Mouse (Mus musculus) testis, adult 2 months (tissue): ENCODE results near the gene Arhgef17.

Experiments used
- CTCF ChIP-seq: fragments of 200-500 bp; IDR thresholded peaks from 2 replicates; pipeline ENCODE4 v1.5.1; 2012; ENCODE audit warnings: low read depth, mild to moderate bottlenecking, inconsistent platforms, low read length, moderate library complexity; ENCODE audit not compliant: control insufficient read depth, insufficient read depth, insufficient replicate concordance
- POLR2A ChIP-seq: fragments of 200-500 bp; IDR thresholded peaks from 2 replicates; pipeline ENCODE4 v1.6.1; 2012; ENCODE audit warnings: low read depth, mild to moderate bottlenecking, inconsistent platforms, low read length, moderate library complexity; ENCODE audit not compliant: control insufficient read depth

GRCm38 (mm10) chr7:100918176-100918575 is 13.7 kb downstream of the Arhgef17 start:
- TF ChIP-seq POLR2A, result no peak
- no peak for TF ChIP-seq CTCF
